Mouse (Mus musculus) lung, postnatal 0 days (tissue): ENCODE results near the gene Camk2g. TPM values are rescaled to one million over a fixed set of nuclear protein-coding genes. Genes with fewer than 3 reads are reported as not detected.

Source experiments
- ATAC-seq: fragments of 200-750 bp; cut with Nextera tagmentation; 2 replicates; pipeline ENCODE4 v1.8.0; 2017; ENCODE audit warnings: moderate library complexity
- DNase-seq: peaks from one replicate; pipeline ENCODE4 v3.0.0-alpha.2; 2016; ENCODE audit warnings: low spot score
- H3K27ac ChIP-seq: fragments of 300-500 bp; sonication (generic); 2 replicates; pipeline ENCODE4 v1.5.1; 2014; ENCODE audit warnings: antibody characterized with exemption, mild to moderate bottlenecking, low read length, mixed read lengths
- H3K27me3 ChIP-seq: fragments of 300-500 bp; sonication (generic); replicated peaks from 2 replicates; pipeline ENCODE4 v1.6.1; 2014; ENCODE audit warnings: low read length, mixed read lengths; ENCODE audit not compliant: insufficient read depth
- H3K36me3 ChIP-seq: fragments of 300-500 bp; sonication (generic); 2 replicates; pipeline ENCODE4 v1.6.1; 2014; ENCODE audit warnings: low read length, mixed read lengths; ENCODE audit not compliant: insufficient read depth
- H3K4me1 ChIP-seq: fragments of 300-500 bp; sonication (generic); 2 replicates; pipeline ENCODE4 v1.6.1; 2014; ENCODE audit warnings: antibody characterized with exemption, low read depth, low read length, mixed read lengths; ENCODE audit not compliant: insufficient read depth
- H3K4me2 ChIP-seq: fragments of 300-500 bp; sonication (generic); replicated peaks from 2 replicates; pipeline ENCODE4 v1.6.1; 2014; ENCODE audit warnings: low read depth, mild to moderate bottlenecking, low read length, moderate library complexity, mixed read lengths
- H3K4me3 ChIP-seq: fragments of 300-500 bp; sonication (generic); 2 replicates; pipeline ENCODE4 v1.5.1; 2014; ENCODE audit warnings: low read depth, low read length
- H3K9ac ChIP-seq: fragments of 300-500 bp; sonication (generic); replicated peaks from 2 replicates; pipeline ENCODE4 v1.6.1; 2014; ENCODE audit warnings: low read depth, mild to moderate bottlenecking
- H3K9me3 ChIP-seq: fragments of 300-500 bp; sonication (generic); 2 replicates; pipeline ENCODE4 v1.6.1; 2016; ENCODE audit warnings: low read length, mixed read lengths
- CTCF ChIP-seq: IDR thresholded peaks from 2 replicates; pipeline ENCODE4 v1.5.1; 2016; ENCODE audit warnings: antibody characterized with exemption, mild to moderate bottlenecking
- EP300 ChIP-seq: IDR thresholded peaks from 2 replicates; pipeline ENCODE4 v1.6.1; 2016; ENCODE audit warnings: antibody characterized with exemption, mild to moderate bottlenecking, control low read depth
- WGBS: fragments of 180-500 bp; shearing (Covaris S2); extraction: QIAGEN DNeasy Blood & Tissue Kit; methylation state at CpG from one replicate; pipeline ENCODE4 v1.1.7; 2014; 5-methylcytosine and 5-hydroxymethylcytosine counted together
- polyA plus RNA-seq: library from polyadenylated mRNA; unstranded; fragments of >200 nt; fragmentation: Nextera tagmentation; extraction: Ambion mirVana; gene quantifications from 2 replicates; pipeline ENCODE4 v1.2.1, GENCODE M21; 2015

Gene Camk2g
- polyA plus RNA-seq, 1 experiment from 2014 or later, result 36.6 TPM

- DNase-seq, result no peak
- Histone ChIP-seq H3K36me3 (no peaks in the 10 kb centered on the region), H3K4me3 (no peak overlapping the region), H3K27ac (no peak overlapping the region), H3K9me3 (no peaks in the 10 kb centered on the region), H3K4me2 (no peak overlapping the region), H3K4me1 (peaks cover 8% of the 10 kb centered on the region; the same call in 1 of the 2 replicates), H3K27me3 (no peaks in the 10 kb centered on the region), H3K9ac (no peak overlapping the region)
- ATAC-seq, result no peak
- TF ChIP-seq EP300 (no peak), CTCF (no peak)
Measured at GRCm38 (mm10) chr14:20809820-20810219, 15.9 kb upstream of the Camk2g start.

- no peaks in the 10 kb centered on the region for H3K36me3 ChIP-seq
- no peaks in the 10 kb centered on the region for H3K27me3 ChIP-seq
- DNase-seq, result no peak
- H3K4me1 ChIP-seq, result peaks cover 9% of the 10 kb centered on the region; the same call in 1 of the 2 replicates
- no peaks in the 10 kb centered on the region for H3K9me3 ChIP-seq
- H3K4me3 ChIP-seq, result no peak overlapping the region
- TF ChIP-seq EP300 (no peak), CTCF (no peak)
- WGBS, result 77% methylated on average over 4 of the region's 4 CpGs
- no peak overlapping the region for H3K9ac ChIP-seq
- ATAC-seq, result no peak
- H3K27ac ChIP-seq, result no peak overlapping the region
- H3K4me2 ChIP-seq, result no peak overlapping the region
Measured at GRCm38 (mm10) chr14:20809349-20809748, 15.5 kb upstream of the Camk2g start.

DNA sequence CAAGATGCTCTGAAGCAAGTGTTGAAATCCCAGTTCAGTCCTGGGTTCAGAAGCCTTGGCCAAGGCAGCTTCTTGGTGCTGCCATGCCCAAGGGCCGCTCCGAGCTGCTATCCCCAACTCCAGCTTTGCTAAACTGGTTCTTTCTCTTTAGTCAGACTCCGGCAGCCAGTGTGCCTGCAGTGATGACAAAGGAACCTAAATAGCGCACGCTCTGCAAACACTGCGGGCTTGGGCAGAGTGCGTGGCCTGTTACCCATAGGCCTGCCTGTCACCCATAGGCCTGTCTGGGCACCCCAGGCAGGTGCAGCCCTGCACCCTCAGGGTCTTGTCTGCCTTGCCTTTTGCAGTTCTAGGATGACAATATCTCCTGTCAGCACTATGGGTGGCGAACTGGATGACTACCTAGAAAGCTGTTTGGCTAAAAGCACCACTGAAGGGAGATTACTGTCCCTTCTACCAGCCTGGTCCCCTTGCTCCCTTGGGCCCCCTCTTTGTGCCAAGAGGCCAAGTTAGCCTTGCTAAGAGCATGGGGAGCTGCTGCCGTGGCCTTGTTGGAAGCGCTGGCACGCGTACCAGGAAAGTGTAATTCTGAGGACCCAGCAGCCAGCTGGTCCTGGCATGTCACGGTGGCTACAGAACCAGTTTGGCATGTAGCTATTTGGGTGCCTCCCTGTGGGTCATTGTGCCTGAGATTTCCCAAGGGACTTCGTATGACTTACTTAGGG, 12.4 kb upstream of the Camk2g start:
- H3K27me3 ChIP-seq, result no peaks in the 10 kb centered on the region
- no peak overlapping the region for H3K4me2 ChIP-seq
- no peaks in the 10 kb centered on the region for H3K9me3 ChIP-seq
- TF ChIP-seq EP300 (no peak), CTCF (no peak)
- H3K9ac ChIP-seq, result no peak overlapping the region
- no peak overlapping the region for H3K27ac ChIP-seq
- DNase-seq (peak; percentile 67), ATAC-seq (no peak)
- WGBS, result 72% methylated on average over 14 of the region's 14 CpGs
- H3K4me1 ChIP-seq, result peaks cover 12% of the 10 kb centered on the region; the same call in 1 of the 2 replicates
- H3K4me3 ChIP-seq, result no peak overlapping the region
- no peaks in the 10 kb centered on the region for H3K36me3 ChIP-seq

- peak overlapping the region; percentile 48 for H3K27ac ChIP-seq
- DNase-seq (peak; percentile 94), ATAC-seq (peak; percentile 85)
- H3K9ac ChIP-seq, result no peak overlapping the region
- WGBS, result 18% methylated on average over 9 of the region's 9 CpGs
- no peaks in the 10 kb centered on the region for H3K27me3 ChIP-seq
- peaks cover 12% of the 10 kb centered on the region; the same call in 1 of the 2 replicates for H3K4me1 ChIP-seq
- peak overlapping the region; percentile 17; the same call in 1 of the 2 replicates for H3K4me2 ChIP-seq
- no peaks in the 10 kb centered on the region for H3K36me3 ChIP-seq
- H3K9me3 ChIP-seq, result no peaks in the 10 kb centered on the region
- TF ChIP-seq CTCF, result no peak
- TF ChIP-seq EP300, result peak; percentile 78
- no peak overlapping the region for H3K4me3 ChIP-seq
Measured at GRCm38 (mm10) chr14:20804964-20805672, 11.2 kb upstream of the Camk2g start.

DNA sequence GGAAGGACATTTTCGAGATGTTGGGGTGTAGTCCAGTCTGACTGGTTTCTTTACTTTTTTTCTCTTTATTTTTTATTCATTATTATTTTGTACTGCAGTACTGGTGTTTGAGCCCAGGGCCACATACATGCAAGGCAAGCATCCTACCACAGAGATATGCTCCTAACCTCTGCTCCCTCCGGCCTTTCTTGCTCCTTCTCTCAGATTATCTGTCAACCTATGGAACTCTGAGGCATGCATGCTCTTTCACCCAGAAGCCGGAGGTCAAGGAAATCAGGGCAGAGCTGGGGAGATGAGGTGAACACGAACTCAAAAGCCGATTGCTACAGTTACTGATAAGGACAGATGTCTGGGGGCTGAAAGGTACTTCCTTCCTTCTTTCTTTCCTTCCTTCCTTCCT, 10.6 kb upstream of the Camk2g start:
- Histone ChIP-seq H3K36me3 (no peaks in the 10 kb centered on the region), H3K27ac (no peak overlapping the region), H3K27me3 (no peaks in the 10 kb centered on the region), H3K9me3 (no peaks in the 10 kb centered on the region), H3K9ac (no peak overlapping the region), H3K4me1 (peaks cover 12% of the 10 kb centered on the region; the same call in 1 of the 2 replicates), H3K4me2 (no peak overlapping the region), H3K4me3 (no peak overlapping the region)
- no peak for TF ChIP-seq EP300
- TF ChIP-seq CTCF, result no peak
- ATAC-seq (no peak), DNase-seq (no peak)
- WGBS, result 55% methylated on average over 5 of the region's 5 CpGs

DNA sequence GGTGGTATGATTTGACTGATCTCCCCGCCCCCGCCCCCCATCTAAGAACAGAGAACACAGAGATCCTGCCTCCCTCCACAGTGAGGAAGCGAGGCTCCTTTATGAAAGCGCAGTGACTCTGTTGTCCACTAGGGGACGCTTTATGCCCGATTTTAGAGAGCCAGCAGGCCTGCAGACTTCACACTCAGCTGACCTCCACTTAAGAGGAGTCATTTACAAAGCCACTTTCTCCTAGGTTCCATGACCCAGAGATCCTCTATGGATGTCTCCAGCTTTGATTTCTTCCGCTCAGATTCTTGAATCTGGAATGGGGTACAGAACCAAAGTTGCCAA, 9.7 kb upstream of the Camk2g start:
- Histone ChIP-seq H3K27ac (no peak overlapping the region), H3K9me3 (no peaks in the 10 kb centered on the region), H3K4me2 (no peak overlapping the region), H3K36me3 (no peaks in the 10 kb centered on the region), H3K4me3 (no peak overlapping the region), H3K4me1 (peaks cover 12% of the 10 kb centered on the region; the same call in 1 of the 2 replicates), H3K27me3 (no peaks in the 10 kb centered on the region), H3K9ac (no peak overlapping the region)
- peak; percentile 98 for TF ChIP-seq CTCF
- no peak for TF ChIP-seq EP300
- 4% methylated on average over 7 of the region's 7 CpGs for WGBS
- ATAC-seq (peak; percentile 72), DNase-seq (peak; percentile 90)
